Mouse (Mus musculus) liver, embryonic 14 days (tissue): ENCODE data around the gene Col16a1. TPM values are rescaled to one million over a fixed set of nuclear protein-coding genes. Genes with fewer than 3 reads are reported as not detected.

ENCODE experiments used
- polyA plus RNA-seq: library from polyadenylated mRNA; depleted of rRNA; stranded (reverse); fragments of >200 nt; gene quantifications from 2 replicates; pipeline ENCODE4 v1.2.3, GENCODE M21; 2012; rRNA removed

The Col16a1 gene
- 1.8 and 4.6 TPM in 2 replicates for polyA plus RNA-seq

DNA sequence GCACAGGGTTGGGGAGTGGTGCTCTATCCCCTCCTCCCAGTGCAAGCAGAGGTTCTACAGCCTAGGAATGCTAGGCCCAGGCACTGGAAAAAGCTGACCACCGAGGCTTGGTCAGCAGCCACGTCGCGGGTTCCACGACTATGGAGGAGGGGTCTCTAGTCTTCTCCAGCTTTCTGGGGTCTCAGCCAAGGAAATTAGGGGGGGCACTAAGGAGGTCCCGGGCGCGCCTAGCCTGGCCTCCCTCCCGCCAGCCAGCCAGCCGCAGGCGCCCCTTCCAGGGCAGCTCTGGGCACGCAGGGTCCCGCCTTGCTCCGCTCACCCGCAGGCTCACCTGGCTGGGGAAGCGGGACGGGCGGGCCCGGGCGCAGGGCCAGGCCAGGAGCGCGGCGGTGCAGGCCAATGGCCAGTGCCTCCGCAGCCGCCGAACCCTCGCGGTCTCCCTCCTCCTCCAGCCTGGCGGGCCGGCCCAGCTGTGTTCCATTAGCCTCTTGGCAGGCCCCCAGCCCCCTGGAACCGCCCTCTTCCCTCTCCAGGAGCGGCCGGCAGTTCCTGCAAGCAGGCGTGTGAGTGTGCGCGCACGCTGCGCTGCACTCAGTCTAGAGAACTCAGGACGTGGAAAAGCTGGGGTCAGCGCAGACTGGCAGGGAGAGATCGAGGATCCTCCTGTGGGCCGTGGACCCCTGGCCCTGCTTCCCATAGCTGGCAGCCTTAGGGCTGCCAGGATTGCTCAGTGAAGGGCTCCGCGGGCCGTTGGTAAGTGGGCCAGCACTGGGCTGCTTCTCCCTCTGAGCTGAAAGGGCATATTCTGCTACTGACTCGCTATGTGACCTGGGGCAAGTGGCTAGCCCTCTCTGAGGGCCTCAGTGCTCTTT, at the start of gene Col16a1:
Gene Col16a1 (plus strand): TSS at position 510 of the 872 bp plus-strand sequence.

DNA sequence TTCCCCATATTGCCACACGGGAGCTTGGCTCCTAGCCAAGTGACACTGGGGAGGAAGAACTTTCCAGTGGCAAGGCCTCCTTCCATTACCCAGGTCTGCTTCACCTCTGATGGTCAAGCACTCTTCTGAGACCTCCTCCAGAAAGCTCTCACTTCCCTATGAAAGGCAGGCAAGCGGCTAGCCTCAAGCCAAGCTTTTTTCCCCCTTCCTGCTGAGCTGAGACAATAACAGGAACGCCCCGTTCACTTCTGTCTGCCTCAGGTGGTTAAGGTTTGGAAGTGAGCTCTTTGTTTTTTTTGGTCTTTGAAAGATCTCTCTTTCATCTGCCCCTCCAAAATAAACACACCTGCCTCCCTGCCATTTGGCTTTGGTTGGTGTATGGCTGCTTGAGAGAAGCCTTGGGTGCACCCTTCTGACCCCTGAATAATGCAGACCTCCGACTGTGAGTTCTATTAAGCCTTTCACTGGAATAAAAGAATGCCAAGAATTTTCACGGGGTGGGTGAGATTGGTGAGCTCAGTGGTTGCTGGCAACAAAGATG, 54.5 kb downstream of the Col16a1 start, which contains the start of gene Pef1:
Gene Pef1 (plus strand): TSS at position 448 of the 541 bp plus-strand sequence.

DNA sequence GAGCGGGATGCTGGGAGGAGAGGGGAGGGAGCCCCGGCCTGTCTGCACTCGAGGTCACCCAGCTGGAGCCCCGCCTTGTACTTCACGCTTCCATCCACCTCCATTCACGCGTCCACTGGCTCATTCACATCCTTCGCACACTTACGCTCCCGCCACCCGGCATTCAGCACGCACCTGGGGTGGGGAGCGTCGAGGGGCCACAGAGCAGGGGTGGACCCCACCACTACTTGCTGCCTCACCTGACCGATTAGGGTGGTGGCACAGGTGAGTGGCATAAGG, 91.5 kb downstream of the Col16a1 start, which contains the start of gene Hcrtr1:
Gene Hcrtr1 (minus strand): TSS at position 146 of the 279 bp plus-strand sequence.

Other genes with a start within 250 kb of the Col16a1 start
- 41.3 and 49.6 TPM in 2 replicates for gene Ptp4a2, start 236.6 kb upstream of the Col16a1 start, polyA plus RNA-seq
- 0.01 TPM in 1 of 2 replicates, not detected in the other for gene Spocd1, start 118.6 kb upstream of the Col16a1 start, polyA plus RNA-seq
- gene Adgrb2, start 63.0 kb upstream of the Col16a1 start, polyA plus RNA-seq = 0.16 and 0.66 TPM in 2 replicates
- 20.9 and 25.4 TPM in 2 replicates for gene Pef1, start 54.7 kb downstream of the Col16a1 start, polyA plus RNA-seq
- gene Hcrtr1, start 91.5 kb downstream of the Col16a1 start, polyA plus RNA-seq = 0.02 TPM in 1 of 2 replicates, not detected in the other
- 21.6 and 23.1 TPM in 2 replicates for gene Tinagl1, start 127.3 kb downstream of the Col16a1 start, polyA plus RNA-seq
- not detected in 2 replicates for gene Gm853, start 174.6 kb downstream of the Col16a1 start, polyA plus RNA-seq
- gene Serinc2, start 231.4 kb downstream of the Col16a1 start, polyA plus RNA-seq = 0.29 and 0.81 TPM in 2 replicates